Mouse (Mus musculus): ENCODE measurements around the gene Snph. TPM values are rescaled to one million over a fixed set of nuclear protein-coding genes. Genes with fewer than 3 reads are reported as not detected.

Snph gene
- total and polyA plus RNA-seq, 3 experiments: not detected

DNA sequence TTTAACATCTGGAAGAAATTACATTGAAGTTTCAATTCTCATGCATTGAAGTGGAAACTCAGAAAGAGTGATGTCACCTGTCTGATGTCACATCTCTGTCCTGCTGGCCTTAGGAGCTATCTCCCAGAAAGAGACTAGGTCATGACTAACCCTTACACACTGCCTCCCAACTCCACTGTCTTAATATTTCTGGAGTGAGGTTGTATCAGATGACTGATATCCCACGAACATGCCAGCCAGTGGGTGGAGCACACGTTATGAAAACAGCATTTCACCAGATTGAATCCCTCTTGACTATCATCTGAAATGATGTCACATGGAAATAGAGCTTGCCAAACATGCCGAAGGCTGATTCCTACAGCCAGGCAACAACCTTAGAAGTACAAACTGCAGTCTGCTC is 67.4 kb downstream of the Snph start:
- H3K27ac ChIP-seq (ENCODE audit: control insufficient read depth, low read depth, low read length): no peak overlapping the region
- DNase-seq (ENCODE audit: low read depth, low spot score): no peak
- no peak overlapping the region for H3K9ac ChIP-seq (ENCODE audit: control insufficient read depth, low read depth, low read length, poor library complexity, severe bottlenecking)
- no peaks in the 10 kb centered on the region for H3K27me3 ChIP-seq (ENCODE audit: control insufficient read depth in 1 of 2, insufficient read depth in 2 of 2, low read length in 2 of 2)
- peaks cover 0 to 2% of the 10 kb centered on the region in 2 experiments; a peak in 1 of 4 replicates for H3K36me3 ChIP-seq (ENCODE audit: control insufficient read depth in 1 of 2, insufficient read depth in 2 of 2, low read length in 2 of 2)
- H3K4me1 ChIP-seq (ENCODE audit: control insufficient read depth in 1 of 2, insufficient read depth in 2 of 2, low read length in 2 of 2): no peaks in the 10 kb centered on the region
- TF ChIP-seq GATA1 (IDR thresholded peaks at IDR 0.05; ENCODE audit: low read depth, low read length): no peak
- TF ChIP-seq RAD21 (IDR thresholded peaks at IDR 0.05; ENCODE audit: low read depth, low read length): no peak
- TF ChIP-seq MYC (IDR thresholded peaks at IDR 0.05; ENCODE audit: low read depth, low read length): no peak
- no peak for TF ChIP-seq MAX (IDR thresholded peaks at IDR 0.05; ENCODE audit: low read length)
- TF ChIP-seq BHLHE40 (IDR thresholded peaks at IDR 0.05; ENCODE audit: borderline replicate concordance, low read depth, low read length): no peak
- TF ChIP-seq MAZ (IDR thresholded peaks at IDR 0.05; ENCODE audit: low read depth, low read length): no peak
- H3K79me2 ChIP-seq (ENCODE audit: control insufficient read depth, insufficient read depth, low read length, poor library complexity): no peaks in the 10 kb centered on the region
- no peaks in the 10 kb centered on the region for H3K9me3 ChIP-seq (replicated peaks; ENCODE audit: insufficient read depth, low read length)
- H3K4me3 ChIP-seq (ENCODE audit: control insufficient read depth in 1 of 2, insufficient read depth in 1 of 2, low read depth in 2 of 2, low read length in 2 of 2): no peak overlapping the region

DNA sequence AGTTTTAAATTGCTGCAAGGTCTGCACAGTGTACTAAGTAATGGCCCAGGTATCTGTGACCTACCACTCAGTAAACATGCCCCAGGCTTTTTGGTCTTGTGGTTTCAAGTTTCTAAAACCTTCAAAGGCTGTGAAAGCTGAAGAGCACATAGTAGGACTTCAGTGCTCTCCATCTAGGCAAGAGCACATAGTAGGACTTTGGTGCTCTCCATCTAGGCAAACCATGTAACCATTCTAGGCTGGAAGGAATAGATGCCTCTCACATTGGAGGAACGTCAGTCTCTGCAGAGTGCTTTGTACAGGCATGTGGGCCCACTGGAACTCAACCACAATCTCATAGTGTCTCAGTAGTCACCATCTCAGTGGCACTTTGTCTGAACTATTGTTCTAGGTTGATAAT is 68.4 kb downstream of the Snph start:
- no peak for DNase-seq (ENCODE audit: low read depth, low spot score)
- Histone ChIP-seq H3K27me3 (ENCODE audit: control insufficient read depth in 1 of 2, insufficient read depth in 2 of 2, low read length in 2 of 2) (no peaks in the 10 kb centered on the region), H3K36me3 (ENCODE audit: control insufficient read depth in 1 of 2, insufficient read depth in 2 of 2, low read length in 2 of 2) (peaks cover 0 to 2% of the 10 kb centered on the region in 2 experiments; a peak in 1 of 4 replicates), H3K79me2 (ENCODE audit: control insufficient read depth, insufficient read depth, low read length, poor library complexity) (no peaks in the 10 kb centered on the region), H3K9ac (ENCODE audit: control insufficient read depth, low read depth, low read length, poor library complexity, severe bottlenecking) (no peak overlapping the region), H3K4me3 (ENCODE audit: control insufficient read depth in 1 of 2, insufficient read depth in 1 of 2, low read depth in 2 of 2, low read length in 2 of 2) (no peak overlapping the region), H3K9me3 (replicated peaks; ENCODE audit: insufficient read depth, low read length) (no peaks in the 10 kb centered on the region), H3K4me1 (ENCODE audit: control insufficient read depth in 1 of 2, insufficient read depth in 2 of 2, low read length in 2 of 2) (no peaks in the 10 kb centered on the region), H3K27ac (ENCODE audit: control insufficient read depth, low read depth, low read length) (no peak overlapping the region)
- TF ChIP-seq ELF1 (IDR thresholded peaks at IDR 0.05; ENCODE audit: low read depth, low read length) (no peak), ZMIZ1 (IDR thresholded peaks at IDR 0.05; ENCODE audit: low read depth, low read length) (no peak), BHLHE40 (IDR thresholded peaks at IDR 0.05; ENCODE audit: borderline replicate concordance, low read depth, low read length) (no peak), TBP (IDR thresholded peaks at IDR 0.05; ENCODE audit: low read depth, low read length) (no peak), ZKSCAN1 (IDR thresholded peaks at IDR 0.05; ENCODE audit: low read depth, low read length) (peak; percentile 99), RCOR1 (IDR thresholded peaks at IDR 0.05; ENCODE audit: low read depth, low read length) (no peak), CHD1 (IDR thresholded peaks at IDR 0.05; ENCODE audit: low read depth, low read length) (no peak), POLR2A (IDR thresholded peaks at IDR 0.05; ENCODE audit: control insufficient read depth in 1 of 2, insufficient read depth in 1 of 2, low read depth in 1 of 2, low read length in 2 of 2, poor library complexity in 1 of 2) (0 out of 4 replicates have a peak, but pooled peaks of 1 of the 2 experiments have one; percentile 2)
